Mouse (Mus musculus) brain, embryonic 14.5 days (tissue): ENCODE results near the gene Casz1. TPM values are rescaled to one million over a fixed set of nuclear protein-coding genes. Genes with fewer than 3 reads are reported as not detected.
A peak's percentile ranks its signal among the peaks of the same experiment; 100 is the strongest.

Source experiments
- DNase-seq: peaks from one replicate; pipeline ENCODE4 v3.0.0-alpha.2; 2011; ENCODE audit warnings: low read depth
- CTCF ChIP-seq: fragments of 200-500 bp; IDR thresholded peaks from 2 replicates; pipeline ENCODE4 v1.5.1; 2012; ENCODE audit warnings: inconsistent platforms, mild to moderate bottlenecking, moderate library complexity, borderline replicate concordance; ENCODE audit not compliant: insufficient read depth, insufficient read length; ENCODE audit errors: extremely low read depth
- POLR2A ChIP-seq: fragments of 200-500 bp; IDR thresholded peaks from 2 replicates; pipeline ENCODE4 v1.6.1; 2012; ENCODE audit warnings: mild to moderate bottlenecking, inconsistent platforms, borderline replicate concordance; ENCODE audit not compliant: poor library complexity, insufficient read depth, insufficient read length, severe bottlenecking; ENCODE audit errors: extremely low read depth
- polyA plus RNA-seq: library from polyadenylated mRNA; depleted of rRNA; stranded (reverse); fragments of >200 nt; gene quantifications from 2 replicates; pipeline ENCODE4 v1.2.3, GENCODE M21; 2012

The Casz1 gene
- polyA plus RNA-seq, 1 experiment, result 6.9 TPM

DNA sequence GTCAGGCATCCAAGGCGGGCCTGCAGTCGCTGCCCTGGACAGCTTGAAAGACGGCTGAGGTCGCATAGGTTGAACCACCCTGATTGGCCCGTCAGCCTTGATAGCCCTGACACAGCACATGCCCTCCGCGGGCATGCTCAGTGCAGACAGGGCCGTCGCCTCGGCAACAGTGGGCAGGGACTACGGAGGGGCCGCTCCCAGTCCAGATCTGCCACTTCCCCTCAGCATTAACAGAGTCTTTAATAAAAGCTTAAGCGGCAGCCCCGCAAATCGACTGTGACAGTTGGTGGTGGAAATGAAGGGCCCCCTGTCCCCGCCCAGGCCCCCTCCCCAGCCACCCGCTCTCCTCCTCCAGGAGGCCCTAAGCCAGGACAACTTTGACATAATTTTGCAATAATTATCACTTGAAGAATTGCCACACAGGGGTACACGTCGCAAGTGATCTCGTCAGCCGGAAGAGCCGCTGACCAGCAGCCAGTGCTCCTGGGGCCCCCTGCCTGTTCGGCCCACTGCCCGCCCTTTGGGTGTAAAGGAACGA, 136.5 kb downstream of the Casz1 start:
- TF ChIP-seq POLR2A, result no peak
- no peak for TF ChIP-seq CTCF
- DNase-seq, result peak; percentile 91

DNA sequence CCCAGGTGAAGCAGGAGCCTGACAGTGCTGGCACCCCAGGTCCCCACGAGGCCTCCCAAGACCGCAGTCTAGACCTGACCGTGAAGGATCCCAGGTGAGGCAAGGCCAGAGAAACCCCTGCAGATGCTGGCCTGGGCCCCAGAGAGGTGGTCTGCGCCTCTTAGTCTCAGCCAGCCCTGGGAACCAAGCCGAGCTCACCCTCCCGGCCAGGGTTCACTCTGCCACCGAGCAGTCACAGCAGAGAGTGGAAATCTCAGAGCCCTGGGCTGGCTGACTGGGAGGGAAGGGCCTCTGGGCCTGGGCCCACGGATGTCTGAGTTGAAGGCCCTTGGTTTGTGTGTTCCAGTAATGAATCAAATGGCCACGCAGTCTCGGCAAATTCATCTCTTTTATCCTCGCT, 137.1 kb downstream of the Casz1 start:
- TF ChIP-seq POLR2A, result no peak
- TF ChIP-seq CTCF, result no peak
- DNase-seq, result no peak

DNA sequence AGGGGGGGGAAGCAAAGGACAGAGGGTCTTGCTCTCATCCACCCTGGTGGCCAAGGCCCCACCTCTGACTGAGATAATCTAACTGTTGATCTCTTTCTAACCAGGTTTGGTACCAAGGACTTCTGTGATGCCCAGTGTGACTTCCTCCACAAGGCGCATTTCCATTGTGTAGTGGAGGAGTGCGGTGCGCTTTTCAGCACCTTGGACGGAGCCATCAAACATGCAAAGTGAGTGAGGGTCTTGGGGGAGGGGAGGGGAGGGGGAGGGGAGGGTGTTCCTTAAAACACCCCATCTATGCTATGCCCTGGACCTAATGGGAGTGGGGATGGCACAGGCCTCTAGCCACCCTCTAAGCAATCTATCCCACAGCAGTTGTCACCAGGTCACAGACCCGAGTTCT, 138.9 kb downstream of the Casz1 start:
- no peak for DNase-seq
- no peak for TF ChIP-seq POLR2A
- no peak for TF ChIP-seq CTCF

DNA sequence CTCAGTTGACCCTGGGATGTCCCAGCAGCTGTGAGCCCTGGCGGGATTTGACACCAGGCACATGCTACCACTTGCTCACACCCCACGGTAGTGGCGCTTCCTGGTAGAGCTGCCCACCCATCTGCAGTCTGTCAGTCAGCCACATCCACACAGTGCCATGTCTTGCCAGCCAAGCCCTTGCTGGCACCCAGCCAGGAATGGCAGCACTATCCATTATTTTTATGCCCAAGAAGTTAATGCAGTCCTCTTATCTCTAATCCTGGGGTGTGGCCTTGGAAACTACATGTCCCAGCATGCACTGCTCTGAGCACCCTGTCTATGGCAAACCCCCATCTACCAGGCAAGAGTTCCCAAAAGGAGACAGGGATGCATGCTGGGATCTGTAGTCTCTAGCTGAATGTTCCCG, 141.2 kb downstream of the Casz1 start:
- DNase-seq, result peak; percentile 80
- no peak for TF ChIP-seq CTCF
- TF ChIP-seq POLR2A, result no peak

DNA sequence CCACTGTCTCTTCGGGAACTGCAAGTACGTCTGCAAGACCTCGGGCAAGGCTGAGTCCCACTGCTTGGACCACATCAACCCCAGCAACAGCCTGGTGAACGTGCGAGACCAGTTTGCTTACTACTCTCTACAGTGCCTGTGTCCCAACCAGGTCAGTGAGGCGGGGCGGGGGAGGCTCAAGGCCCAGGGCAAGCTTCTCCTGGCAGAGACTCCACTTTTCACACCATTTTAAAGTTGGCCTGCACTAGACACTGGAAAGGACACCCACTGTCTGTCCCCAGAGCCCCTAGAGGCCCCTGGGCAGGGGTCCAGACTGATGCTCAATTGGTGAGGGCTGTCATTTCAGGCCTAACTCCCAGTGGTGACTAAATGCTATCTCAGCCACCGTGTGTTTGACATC, 141.8 kb downstream of the Casz1 start:
- TF ChIP-seq CTCF (no peak), POLR2A (no peak)

DNA sequence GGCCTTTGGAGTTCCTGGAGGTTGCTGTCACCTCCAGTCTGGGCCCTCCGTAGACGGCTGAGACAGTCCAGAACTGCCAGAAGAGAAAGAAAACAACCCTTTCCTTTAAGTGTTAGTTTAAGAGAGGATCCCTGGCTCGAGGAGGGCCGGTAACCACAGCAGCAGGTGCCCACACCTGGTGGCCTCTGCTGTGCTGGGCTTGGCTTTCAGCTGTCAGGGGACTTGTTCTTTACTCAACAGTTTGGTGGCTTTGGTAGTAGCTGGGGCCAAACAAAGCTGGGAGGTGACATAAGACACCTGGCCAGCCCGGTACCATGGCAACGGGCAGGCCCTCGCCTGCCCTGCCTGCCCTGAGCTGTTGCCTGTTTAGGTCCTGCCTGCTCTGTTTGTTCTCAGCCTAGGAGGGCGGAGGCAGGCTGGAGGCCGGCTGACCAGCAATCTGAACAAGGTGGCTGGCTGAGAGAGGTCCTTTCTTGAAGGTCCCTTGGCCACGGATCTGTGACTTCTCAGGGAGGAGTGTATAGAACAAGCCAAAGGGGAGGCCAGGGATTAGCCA, 143.7 kb downstream of the Casz1 start:
- TF ChIP-seq POLR2A, result no peak
- no peak for TF ChIP-seq CTCF
- no peak for DNase-seq

More for the DNA sequence above, 141.8 kb downstream of the Casz1 start:
- no peak for DNase-seq

DNA sequence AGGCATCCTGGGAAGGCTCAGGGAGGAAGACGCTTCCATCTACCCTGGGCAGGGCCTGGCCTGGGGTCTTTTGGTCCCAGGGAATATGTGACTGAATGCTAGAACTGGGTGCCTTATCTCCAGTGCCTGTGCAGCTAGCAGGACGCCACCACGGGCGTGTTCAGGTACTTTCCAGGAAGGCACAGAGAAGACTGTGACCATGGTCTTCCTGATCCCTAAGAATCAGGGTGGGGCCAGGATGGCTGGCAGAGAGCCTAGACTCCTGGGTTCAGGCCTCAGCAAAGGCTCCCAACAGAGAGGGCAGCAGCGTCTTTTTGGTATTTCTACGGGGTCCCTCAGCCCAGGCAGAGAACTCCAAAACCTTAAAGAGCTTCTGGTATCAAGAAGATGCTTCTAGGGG, 146.3 kb downstream of the Casz1 start:
- TF ChIP-seq CTCF (no peak), POLR2A (no peak)
- no peak for DNase-seq

DNA sequence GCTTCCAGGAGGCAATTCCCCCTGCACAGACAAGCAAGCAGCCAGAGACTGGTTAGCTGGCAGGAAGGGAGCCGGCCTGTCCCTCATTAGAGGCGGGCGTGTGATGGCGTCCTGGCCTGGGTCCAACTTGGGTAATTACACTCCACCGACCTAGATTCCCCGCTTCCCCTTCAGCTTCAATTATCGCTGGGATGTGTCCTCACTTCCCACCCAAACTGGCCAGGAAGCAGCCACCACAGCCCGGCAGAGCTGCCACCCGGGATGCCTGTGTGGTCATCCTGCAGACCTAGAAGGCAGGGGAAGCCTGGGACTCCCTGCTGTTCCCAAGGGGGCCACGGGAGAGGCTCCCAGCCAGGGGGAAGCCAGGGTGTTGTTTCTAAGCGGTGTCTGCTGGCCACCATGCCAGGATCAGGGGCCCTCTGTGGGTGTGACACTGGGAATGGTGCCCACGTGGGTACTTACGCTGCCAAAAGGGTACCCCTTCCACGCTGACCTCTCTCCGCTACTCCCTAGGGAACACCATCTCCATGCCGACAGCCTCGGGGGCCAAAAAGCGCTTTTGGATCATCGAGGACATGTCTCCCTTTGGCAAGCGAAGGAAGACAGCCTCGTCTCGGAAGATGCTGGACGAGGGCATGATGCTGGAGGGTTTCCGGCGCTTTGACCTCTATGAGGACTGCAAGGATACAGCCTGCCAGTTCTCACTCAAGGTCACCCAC, 146.9 kb downstream of the Casz1 start:
- TF ChIP-seq POLR2A (no peak), CTCF (no peak)
- peak; percentile 96 for DNase-seq

DNA sequence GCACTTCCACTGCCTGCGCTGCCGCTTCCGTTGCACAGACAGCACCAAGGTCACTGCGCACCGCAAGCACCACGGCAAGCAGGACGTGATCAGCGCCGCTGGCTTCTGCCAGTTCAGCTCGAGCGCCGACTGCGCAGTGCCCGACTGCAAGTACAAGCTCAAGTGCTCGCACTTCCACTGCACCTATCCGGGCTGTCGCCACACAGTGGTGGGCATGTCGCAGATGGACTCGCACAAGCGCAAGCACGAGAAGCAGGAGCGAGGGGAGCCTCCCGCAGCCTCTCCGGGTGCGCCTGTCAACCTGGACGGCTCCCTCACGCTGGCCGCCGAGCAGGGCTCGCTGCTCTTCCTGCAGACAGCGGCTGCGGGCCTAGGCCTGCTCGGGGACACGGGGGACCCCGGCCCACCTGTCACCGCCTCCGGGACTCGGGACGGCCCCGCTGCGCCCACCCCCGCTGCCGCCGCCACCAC, 147.6 kb downstream of the Casz1 start:
- peak; percentile 75 for DNase-seq
- no peak for TF ChIP-seq POLR2A
- no peak for TF ChIP-seq CTCF

DNA sequence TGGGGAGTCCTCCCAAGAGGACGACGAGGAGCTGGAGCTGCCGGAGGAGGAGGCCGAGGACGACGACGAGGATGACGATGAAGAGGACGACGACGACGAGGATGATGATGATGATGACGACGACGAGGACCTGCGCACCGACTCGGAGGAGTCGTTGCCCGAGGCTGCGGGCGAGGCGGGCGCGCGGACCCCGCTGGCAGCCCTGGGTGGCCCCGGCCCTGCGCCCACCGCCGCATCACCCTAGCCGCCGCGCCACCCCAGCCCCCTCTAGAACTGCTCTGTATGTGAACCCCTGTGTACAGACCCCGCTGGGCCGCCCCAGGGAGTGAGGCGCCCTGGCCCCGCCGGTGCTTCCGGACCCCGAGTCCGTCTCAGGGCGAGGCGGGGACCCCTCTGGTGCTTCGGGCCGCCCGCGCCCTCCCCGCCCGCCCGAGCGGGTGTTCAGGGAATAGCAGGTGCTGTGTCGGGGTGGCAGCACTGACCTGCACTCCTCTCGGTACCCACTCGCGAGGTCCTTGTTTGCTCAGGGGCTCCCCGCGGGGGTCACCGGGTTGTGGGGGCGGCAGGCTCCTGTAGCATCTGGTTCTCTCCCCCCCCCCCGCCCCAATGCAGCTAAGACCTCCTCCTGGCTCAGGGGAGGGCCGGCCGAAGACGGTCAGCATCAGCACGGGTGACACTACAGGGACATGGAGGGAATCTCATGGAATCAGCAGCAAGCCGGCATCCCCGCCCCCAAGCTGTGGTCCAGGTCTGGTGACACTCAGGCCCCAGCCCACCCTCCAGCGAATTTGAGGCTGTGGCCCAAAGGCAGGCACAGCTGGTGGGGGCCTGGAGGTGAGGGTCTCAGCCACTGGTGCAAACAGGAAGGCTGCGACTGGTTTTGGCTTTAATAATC, 148.3 kb downstream of the Casz1 start:
- TF ChIP-seq POLR2A (no peak), CTCF (no peak)
- DNase-seq, result no peak
